Mouse (Mus musculus): ENCODE measurements at regions not wholly inside any gene's neighbourhood (a gene's known extent, or its start where the extent isn't known, plus 50 kb on each side); places are given as distances from the start of the nearest gene placed in this dataset.

DNA sequence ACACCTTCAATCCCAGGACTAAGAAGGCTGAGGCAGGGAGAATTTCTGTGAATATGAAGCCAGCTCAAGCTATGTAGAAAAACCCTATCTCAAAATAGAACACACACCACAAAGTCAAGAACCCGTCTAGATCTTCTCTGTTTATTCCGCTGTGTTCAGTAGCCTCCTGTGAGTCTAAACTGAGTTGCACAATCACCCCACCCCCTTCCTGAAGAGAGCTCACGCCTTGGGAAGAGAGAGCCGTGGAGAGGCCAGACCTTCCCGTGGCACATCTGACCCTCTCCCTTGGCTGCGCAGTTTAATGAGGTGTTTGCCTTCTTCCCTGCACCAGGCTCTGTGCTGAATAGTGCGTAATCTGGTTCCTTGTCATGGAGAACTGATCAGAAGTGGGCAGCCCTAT is 80.7 kb upstream of the Atp1a1 start:
- TF ChIP-seq CTCF (IDR thresholded peaks at IDR 0.05; ENCODE audit: borderline replicate concordance, extremely low read depth, insufficient read depth, insufficient read length) (no peak), POLR2A (IDR thresholded peaks at IDR 0.05; ENCODE audit: borderline replicate concordance, extremely low read depth, insufficient read depth, insufficient read length, poor library complexity, severe bottlenecking) (no peak)

All from brain, embryonic 14.5 days (tissue).